Mouse (Mus musculus) frontal cortex, adult (tissue): ENCODE measurements around the gene Cenpb.

ENCODE experiments used
- ATAC-seq: cut with Nextera tagmentation; 2 replicates; pipeline ENCODE4 v1.9.2; 2017; ENCODE audit warnings: mild to moderate bottlenecking, moderate library complexity, mixed read lengths; ENCODE audit not compliant: low TSS enrichment

The Cenpb gene

DNA sequence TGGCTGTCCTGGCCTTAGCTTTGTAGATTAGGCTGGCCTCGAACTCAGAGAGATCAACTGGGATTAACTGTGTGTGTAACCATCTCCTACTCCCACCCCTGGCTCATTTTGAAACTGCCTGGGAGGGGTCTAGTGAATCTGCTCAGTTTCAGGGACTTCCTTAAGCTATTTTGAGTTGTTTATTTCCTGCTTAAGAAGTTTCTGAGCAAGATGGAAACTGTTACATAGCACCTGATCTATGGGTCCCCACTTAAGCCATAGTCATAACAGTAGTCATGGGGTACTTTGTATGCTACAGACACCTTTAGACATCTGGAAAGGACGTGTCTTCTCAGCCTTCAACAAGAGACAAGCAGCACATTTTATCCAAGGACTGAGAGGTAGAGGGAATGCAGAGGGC is 20.8 kb upstream of the Cenpb start:
- no peak for ATAC-seq

DNA sequence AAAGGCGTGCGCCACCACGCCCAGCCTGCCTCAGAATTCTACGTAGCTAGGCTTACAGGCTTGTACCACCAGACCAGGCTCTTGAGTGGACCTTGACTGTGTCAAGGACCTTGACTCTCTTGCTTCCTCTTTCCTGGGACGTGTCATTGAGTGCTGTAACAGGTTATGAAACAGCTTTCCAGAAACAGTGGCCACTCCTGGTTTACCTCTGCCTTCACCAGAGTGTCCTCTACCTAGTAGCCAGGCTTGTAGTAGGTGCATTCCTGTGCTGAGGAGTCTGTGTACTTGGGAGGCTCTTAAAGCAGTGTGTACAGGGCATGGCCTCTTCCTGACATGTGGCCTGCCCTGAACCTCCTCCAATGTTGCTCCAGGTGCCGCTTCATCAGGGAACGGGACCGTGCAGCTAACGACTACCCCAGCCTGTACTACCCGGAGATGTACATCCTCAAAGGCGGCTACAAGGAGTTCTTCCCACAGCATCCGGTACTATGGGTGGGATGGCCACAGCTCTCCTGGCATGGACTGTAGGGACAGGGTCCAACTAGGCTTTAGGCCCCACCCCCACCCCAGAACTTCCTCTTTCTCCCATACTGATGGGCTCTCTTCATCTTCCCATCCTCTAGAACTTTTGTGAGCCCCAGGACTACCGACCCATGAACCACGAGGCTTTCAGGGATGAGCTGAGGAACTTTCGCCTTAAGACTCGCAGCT is 16.9 kb upstream of the Cenpb start:
- no peak for ATAC-seq

DNA sequence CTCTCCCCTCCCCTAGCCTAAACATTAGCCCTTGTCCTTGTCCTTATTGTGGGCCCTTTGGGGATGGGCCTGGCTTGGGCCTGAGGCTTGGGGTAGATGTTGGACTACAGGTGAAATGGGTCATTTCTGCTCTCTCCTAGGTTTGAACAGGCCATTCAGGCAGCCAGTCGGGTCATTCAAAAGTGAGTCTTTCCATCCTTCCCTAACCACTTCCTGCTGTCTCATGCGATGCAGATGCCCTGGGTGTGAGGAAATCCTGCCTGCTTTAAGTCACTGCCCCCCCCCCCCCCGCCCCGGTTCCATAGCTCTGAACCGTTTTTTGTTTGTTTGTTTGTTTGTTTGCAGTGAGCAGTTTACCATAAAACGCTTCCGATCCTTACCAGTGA is 11.1 kb upstream of the Cenpb start:
- ATAC-seq: no peak

DNA sequence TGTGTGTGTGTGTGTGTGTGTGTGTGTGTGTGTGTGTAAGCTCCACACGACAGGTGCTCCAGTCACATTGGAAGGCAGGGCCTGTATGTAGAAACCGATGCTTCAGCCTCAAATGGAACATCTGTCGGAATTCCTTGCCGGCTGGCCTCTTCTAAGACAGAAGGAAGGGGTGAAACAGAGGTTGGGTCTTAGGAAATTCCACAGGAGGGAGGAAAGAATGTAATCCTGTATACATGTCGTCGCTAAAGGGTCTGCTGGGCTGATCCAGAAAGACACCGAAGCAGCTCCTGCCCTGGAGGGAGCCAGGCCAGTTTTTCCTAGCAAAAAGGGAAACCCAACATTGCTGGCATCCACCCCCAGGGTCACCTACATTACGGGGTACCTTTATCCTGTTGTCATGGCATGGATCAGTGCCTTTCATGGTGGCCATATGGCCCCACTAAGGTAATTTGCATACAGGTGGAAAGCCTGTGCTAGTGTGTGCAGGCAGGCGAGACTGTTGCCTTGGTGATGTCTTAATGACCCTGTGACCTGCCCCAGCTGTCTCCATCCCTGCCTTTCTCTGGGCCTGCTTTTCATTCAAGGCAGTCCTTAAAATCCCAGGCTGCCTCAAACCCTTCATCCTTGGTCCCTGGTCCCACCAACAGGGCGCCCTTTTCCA is 10.6 kb upstream of the Cenpb start:
- ATAC-seq: no peak

DNA sequence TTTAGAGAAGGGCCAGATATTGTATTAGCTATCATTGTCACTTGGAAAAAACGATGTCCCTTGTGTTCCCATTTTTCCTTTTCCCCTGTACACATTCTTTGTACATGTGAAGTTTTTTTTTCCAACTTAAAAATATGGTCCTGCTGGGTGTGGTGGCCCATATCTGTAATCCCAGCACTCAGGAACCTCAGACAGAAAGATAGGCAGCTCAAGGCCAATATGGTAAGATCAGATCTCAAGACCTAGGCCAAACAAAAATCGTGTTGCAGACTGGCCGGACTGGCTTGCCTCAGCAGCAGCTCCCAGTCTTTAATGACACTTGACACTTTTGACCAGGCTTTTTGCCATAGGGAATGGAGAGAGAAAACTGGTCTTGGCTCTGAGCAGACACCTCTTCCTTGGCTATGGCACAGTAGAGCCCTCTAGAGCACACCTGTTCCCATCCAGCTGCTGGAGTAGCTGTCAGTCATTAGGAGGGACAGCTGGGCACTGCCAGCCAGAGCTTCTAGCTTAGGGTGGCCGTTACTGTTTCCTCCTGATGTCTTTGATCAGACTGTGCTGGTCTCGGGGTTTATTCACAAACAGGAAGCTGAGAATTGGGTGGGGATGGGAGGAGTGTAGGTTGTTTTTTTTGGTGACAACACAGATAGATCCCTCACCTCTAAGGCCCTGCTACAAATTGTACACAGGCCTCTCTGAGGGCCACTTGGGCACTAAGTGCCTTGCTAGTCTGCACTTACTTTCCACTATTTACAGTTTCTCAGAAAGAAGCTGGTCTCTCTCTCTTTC is 9.8 kb upstream of the Cenpb start:
- ATAC-seq: no peak

DNA sequence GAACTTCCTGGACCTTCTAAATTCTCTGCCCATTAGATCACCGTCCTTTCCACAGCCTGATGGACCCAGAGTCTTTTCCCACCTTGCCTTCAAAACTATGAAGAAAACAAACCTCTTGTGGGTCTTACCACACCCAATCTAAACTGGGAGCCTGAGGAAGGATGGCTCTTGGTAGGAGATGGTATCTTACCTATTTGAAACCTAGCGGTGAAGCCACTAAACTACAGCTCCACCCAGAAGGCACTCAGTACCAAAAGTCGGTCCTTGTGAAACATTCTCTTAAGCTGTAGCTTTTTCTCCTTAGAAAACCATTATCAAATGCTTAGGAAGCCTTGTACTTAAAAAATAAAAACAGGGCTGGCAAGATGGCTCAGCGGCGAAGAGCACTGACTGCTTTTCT is 8.4 kb upstream of the Cenpb start:
- ATAC-seq: no peak

DNA sequence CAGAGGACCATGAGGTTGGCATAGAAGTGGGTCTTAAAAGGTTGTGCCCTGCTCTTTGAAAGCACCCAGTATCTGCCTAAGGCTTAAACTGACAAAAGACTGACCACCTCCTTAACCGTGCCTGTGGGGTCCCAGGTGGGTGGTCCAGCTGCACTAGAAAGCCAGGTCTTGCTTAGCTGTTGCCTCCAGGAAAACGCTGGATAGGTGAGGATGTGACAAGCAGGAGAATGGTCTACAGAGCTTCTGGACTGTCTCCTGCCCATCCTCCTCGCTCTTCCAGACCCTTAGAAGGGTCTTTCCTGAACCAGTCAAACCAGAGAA is 7.7 kb upstream of the Cenpb start:
- ATAC-seq: no peak

DNA sequence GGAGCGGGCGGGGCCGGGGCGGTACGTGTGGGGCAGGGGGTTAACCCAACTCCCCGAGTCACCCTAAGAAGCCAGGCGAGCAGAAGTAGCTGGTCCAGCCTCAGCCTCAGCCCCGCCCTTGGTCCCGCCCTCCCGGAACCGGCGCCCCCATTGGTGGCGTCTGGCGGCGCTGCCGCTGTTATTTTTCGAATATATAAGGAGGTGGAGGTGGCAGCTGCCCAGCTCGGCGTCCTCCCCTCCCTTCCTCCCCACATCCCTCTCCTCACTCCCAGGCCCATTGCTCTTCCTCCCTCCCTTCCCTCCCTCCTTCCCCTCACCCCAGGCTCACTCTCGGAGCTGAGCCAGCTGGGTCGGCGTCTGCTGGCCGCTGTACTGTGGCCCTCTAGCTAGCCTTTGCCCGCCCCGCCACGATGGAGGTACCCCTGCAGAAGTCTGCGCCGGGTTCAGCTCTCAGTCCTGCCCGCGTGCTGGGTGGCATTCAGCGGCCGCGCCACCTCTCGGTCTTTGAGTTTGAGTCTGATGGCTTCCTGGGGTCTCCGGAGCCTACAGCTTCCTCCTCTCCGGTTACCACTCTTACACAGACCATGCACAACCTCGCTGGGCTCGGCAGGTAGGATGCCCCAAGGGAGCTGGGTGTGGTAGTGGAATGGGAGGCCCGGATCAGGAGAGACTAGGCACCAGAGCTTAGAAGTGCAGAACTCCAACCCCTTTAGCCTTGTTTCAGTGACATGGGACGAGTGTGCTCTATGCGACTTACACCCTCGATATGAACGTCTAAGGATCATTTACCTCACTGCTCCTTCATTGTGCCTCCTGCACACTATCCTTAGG is 7.1 kb upstream of the Cenpb start, which contains the start of the genes Cdc25b and Spef1:
Cdc25b (plus strand) TSS at position 179 of the 831 bp plus-strand sequence.
Spef1 (minus strand) TSS at position 512 of the 831 bp plus-strand sequence.
- ATAC-seq: peak; percentile 96

DNA sequence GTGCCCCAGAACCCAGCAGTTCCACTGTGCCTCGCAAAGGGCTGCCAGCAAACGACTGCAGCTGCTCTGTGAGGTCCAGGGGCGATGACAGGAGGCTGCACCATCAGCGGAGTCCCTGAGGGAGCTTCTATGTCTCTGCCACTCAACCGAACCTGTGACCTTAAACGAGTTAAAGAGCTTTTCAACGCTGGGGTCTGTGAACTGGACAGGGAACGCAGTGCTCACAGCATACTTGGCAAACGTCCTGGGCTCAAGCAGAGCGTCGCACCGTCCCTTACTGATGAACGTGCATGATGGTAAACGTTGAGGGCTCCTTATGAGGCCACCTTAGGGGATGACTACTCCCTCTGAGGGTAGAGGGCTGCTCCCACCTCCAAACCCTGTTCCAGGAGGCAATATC is 6.5 kb upstream of the Cenpb start:
- ATAC-seq: peak; percentile 8; the same call in 1 of the 2 replicates

DNA sequence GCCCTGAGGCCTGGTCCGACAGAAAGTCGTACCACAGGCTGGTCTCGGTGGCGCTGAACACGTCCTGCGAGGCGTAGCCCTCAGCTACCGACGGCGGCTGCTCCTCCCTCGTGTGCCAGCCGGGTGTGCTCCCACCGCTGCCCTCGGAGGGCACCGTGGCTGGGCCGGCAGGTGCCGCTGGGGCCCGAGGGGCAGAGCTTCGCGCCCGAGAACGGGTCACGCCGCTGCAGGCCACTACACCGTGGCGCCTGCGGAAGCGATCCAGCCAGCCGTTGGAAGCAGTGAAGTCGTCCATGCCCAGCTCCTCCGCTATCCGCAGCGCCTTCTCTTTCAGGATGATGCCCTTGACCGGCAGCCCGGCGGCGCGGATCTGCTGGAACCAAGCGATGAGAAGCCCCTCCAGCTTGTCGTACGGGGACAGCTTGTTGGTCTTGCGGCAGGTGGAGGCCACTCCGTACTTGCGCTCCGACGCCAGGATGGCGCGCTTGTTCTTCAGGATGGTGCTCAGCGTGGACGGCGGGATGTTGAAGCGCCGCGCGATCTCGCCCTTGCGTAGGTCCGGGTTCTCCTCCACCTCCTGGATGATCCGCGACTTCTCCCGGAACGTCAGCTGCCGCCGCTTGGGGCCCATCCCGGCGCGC is 501 bp downstream of the Cenpb start:
- ATAC-seq: peak; percentile 61

DNA sequence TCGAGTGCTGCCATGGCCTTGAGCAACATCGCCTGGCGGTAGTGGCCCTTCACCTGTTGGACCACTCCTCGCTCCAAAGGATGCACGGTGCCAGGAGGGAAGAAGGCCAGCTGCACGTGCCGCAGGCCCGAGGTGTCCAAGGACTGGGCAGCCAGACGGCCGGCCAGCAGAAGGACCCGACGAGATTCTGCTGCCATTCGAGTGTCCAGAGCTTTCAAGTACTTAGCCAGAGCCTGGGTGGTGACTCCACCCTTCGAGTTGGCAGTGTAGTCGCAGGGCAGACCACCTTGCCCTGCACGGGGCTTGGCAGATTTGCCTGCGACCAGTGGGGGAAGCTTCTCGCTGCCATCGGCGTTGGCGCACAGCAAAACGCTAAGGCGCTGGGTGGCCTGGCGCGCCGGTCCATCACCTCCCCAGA is 1.0 kb downstream of the Cenpb start:
- no peak for ATAC-seq

DNA sequence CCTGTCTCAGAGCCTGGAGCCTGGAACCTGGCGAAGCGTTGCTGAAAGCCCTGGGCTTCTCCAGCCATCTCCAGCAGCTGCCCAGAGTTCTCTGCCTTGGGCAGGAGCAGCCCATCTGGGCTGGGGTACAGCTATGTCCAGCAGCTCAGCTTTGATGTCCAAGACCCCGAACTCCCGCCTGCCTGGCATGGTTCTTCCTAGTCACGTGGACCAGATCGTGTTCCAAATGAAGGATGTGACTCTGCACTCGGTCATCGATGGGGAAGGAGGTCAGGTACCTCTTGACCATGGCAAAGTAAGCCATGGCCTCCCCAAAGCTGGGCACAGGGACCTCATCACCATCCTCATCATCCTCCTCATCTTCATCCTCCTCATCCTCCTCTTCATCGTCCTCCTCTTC is 1.9 kb downstream of the Cenpb start:
- ATAC-seq: no peak

DNA sequence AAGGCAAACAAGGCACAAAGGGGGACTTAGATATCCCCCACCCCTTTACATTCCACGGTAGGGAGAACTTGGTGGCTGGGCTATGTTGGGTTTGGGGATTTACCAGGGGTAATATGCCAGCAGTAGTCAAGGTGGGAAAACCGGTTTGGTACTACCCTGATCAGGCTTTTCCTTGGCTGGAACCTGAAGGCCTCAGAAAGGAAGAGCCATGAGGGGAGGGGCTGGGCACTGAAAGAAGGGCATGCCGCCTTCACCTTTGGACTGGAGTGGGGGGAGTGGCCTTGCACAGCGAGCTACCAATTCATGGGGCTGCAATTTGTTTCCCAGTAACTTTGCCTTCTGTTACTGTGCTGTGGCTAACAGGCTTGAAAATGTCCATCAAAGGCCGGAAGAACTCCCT is 3.4 kb downstream of the Cenpb start:
- no peak for ATAC-seq

DNA sequence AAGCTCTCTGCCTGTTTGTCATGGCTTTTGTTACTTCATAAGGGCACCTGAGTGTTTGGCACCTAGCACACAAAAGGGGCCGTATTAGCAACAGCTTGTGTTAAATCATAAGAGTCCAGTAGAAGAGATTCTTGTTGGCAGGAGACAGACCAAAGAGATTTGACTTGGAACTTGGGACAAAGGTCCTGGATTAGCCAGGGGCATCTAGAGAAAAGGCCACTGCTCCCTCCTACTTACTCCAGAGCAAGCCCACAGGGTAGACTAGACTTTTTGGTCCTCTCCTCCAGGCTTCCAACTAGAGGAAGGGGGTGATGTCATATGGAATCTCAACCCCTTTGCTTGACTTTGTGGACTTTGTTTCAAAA is 3.9 kb downstream of the Cenpb start:
- no peak for ATAC-seq

DNA sequence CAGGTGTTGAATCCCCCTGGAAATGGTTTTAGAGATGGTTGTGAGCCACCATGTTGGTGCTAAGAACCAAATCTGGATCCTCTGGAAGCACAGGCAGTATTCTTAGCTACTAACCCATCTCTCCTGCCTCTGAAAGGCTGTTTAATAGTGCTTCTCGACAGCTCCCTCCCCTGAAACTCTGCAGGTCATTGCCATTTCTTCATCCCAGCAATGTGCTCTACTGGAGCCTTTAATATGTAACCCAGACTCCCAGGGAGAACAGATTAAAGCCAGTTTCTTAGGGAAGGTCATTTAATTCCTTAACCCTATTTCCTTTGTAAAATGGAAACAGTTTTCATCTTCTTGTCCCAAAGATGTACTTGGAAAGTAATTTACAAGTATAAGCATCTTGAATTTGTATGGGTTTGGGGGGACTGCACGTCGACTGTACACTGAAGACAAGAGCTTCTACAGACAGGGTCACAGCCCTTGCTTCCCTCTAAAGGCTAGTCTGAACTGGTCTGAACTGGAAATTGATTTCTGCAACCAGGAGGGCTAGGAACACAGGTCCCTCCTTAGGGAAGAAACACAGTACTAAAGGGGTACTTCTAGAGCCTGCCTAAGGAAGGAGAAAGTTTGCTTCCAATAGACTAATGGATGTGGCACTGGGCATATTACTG is 4.5 kb downstream of the Cenpb start:
- ATAC-seq: no peak

DNA sequence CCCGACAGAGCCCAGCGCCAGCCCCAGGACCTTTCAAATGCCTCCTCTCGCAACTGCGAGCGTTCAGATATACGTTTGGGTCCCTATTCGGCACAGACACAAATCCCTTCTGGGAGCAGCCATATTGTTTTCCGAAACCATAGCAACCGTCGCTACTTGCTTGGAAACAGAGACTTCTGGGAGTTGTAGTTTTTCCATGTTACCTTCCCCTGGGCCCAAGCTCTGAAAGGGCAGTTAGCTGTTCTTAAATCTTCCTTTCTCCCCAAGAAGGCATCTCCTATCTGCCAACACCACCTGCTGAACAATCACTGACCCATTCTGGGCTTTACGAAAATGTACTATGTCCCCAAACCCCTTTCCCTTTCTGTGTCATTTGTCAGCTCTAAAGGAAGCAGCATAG is 5.2 kb downstream of the Cenpb start:
- peak; percentile 77 for ATAC-seq

DNA sequence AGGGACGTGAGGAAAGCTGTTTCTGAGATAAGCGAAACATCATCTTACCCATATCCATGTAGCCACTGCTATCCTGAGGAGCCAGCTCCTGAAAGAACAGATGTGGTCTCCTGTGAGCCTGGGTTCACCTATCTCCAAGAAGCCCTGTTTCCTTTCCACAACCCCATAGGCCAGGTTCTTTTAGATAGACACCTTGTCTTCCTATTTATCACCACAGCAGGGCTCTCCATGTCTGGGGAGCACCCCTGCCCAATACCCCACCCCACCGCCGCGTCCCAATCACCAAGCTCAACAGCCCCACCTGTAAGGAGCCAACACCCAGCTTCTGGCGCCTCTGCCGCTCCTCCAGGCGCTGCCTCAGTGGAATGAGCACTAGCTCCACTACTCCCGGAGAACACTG is 7.5 kb downstream of the Cenpb start:
- no peak for ATAC-seq

DNA sequence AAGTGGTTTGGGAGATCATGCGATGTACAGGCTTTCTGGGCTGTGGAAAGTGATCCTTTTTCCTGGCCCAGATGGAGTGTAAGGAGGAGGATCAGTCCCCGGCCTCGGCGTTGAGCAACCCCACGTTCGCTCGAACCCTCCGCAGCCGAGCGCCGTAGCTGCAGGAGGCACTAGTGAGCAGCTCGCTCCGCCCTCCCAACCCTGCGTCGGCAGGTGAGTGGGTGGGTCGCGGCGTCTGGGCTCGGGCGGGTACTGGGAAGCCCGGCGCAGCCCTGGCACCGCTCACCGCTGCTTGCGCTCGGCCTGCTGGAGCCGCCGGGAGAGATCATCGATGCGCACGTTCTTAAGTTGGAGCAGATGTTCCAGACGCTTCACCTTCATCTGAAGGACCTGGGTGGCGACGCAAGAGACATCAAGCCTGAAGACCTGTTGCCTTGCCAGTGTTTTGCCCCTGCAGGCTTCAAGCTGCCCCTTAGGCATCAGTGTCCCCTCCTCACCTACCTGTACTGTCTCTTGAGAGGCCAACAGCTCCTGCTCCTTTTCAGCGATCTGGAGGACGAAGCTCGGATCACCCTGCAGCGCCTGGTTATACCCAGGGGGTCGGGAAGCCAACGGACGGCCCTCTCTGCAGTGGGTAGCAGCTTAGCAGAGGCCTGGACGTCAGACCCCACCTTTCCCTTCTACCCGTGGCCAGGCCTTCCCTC is 8.3 kb downstream of the Cenpb start:
- ATAC-seq: 0 out of 2 replicates have a peak, but pooled peaks have one; percentile 13

DNA sequence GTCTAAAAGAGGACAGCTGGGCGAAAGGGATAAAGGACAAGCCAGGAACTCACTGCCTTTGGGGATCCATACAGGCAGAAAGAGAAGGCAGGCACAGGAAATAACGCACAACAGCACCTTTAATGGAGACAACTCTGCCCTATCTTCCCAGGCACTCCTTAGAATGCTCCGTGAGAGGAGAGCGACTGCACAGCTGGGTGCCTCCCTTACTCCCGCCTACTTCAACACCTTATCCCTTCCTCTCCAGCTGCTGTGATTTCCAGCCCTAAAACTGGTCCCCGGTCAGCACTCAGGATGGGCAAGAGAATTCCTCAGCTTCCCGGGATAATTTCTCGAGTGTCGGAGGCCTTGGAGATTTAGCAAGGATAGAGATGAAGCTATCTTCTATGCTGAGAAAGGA is 8.9 kb downstream of the Cenpb start:
- no peak for ATAC-seq

DNA sequence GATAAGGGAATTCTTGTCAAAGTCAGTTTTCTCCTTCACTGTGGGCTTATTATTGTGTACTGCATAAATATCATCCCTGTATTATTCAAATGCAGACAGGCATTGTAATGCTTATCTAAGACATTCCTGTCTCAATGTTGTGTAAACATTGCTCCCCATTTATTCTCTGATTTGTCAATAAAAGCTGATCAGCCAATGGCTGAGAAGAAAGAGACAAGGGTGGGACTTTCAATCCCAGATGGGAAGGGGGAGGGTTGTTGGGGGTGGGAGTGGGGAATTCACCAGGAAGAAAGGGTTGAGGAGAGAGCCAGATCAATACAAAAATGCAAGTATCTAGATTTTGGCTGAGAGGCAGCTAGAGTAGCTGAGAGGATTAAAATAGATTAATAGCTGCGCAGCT is 11.0 kb downstream of the Cenpb start:
- no peak for ATAC-seq
